Mouse (Mus musculus): ENCODE data around the gene Myo1h. TPM values are rescaled to one million over a fixed set of nuclear protein-coding genes. Genes with fewer than 3 reads are reported as not detected.
A peak's percentile ranks its signal among the peaks of the same experiment; 100 is the strongest.

Gene Myo1h
- polyA plus RNA-seq (2014; fragmentation: Nextera tagmentation; extraction: Ambion mirVana), result 0.26 and 0.42 TPM in 2 replicates

GRCm38 (mm10) chr5:114288874-114289273, at the start of gene Myo1h:
Myo1h (plus strand) TSS chr5:114289166.
- Histone ChIP-seq H3K27me3 (ENCODE audit: control insufficient read depth, insufficient read depth, low read length) (peaks cover 28% of the 10 kb centered on the region), H3K9me3 (ENCODE audit: control insufficient read depth, low read length) (no peaks in the 10 kb centered on the region), H3K36me3 (ENCODE audit: control insufficient read depth, insufficient read depth, low read length) (no peaks in the 10 kb centered on the region), H3K4me2 (ENCODE audit: low read depth) (no peak within 1 kb of the TSS), H3K4me1 (ENCODE audit: control insufficient read depth, insufficient read depth, low read length) (0 out of 2 replicates have a peak, but pooled peaks cover 3% of the 10 kb centered on the region), H3K27ac (ENCODE audit: low read depth, low read length) (no peak within 1 kb of the TSS), H3K4me3 (ENCODE audit: low read depth, low read length) (no peak within 1 kb of the TSS), H3K9ac (ENCODE audit: low read length) (no peak within 1 kb of the TSS)
- ATAC-seq (ENCODE audit: insufficient read depth, low FRiP score, low TSS enrichment), result no peak
- no peak for DNase-seq (ENCODE audit: low spot score)
- WGBS, result 46% methylated on average over 13 of the region's 13 CpGs

- Histone ChIP-seq H3K4me2 (ENCODE audit: low read depth) (no peak overlapping the region), H3K4me3 (ENCODE audit: low read depth, low read length) (no peak overlapping the region), H3K27ac (ENCODE audit: low read depth, low read length) (no peak overlapping the region), H3K4me1 (ENCODE audit: control insufficient read depth, insufficient read depth, low read length) (no peaks in the 10 kb centered on the region), H3K9me3 (ENCODE audit: control insufficient read depth, low read length) (no peaks in the 10 kb centered on the region), H3K36me3 (ENCODE audit: control insufficient read depth, insufficient read depth, low read length) (no peaks in the 10 kb centered on the region), H3K27me3 (ENCODE audit: control insufficient read depth, insufficient read depth, low read length) (no peaks in the 10 kb centered on the region), H3K9ac (ENCODE audit: low read length) (no peak overlapping the region)
- no peak for ATAC-seq (ENCODE audit: insufficient read depth, low FRiP score, low TSS enrichment)
- DNase-seq (ENCODE audit: low spot score), result no peak
- WGBS, result 56% methylated on average over 14 of the region's 14 CpGs
Observed at GRCm38 (mm10) chr5:114239737-114240136, 49.2 kb upstream of the Myo1h start.

- WGBS, result 85% methylated on average over 7 of the region's 7 CpGs
- ATAC-seq (ENCODE audit: insufficient read depth, low FRiP score, low TSS enrichment), result no peak
- Histone ChIP-seq H3K27me3 (ENCODE audit: control insufficient read depth, insufficient read depth, low read length) (no peaks in the 10 kb centered on the region), H3K36me3 (ENCODE audit: control insufficient read depth, insufficient read depth, low read length) (no peaks in the 10 kb centered on the region), H3K4me3 (ENCODE audit: low read depth, low read length) (no peak overlapping the region), H3K4me1 (ENCODE audit: control insufficient read depth, insufficient read depth, low read length) (no peaks in the 10 kb centered on the region; the same call in 1 of the 2 replicates), H3K4me2 (ENCODE audit: low read depth) (no peak overlapping the region), H3K9me3 (ENCODE audit: control insufficient read depth, low read length) (no peaks in the 10 kb centered on the region), H3K9ac (ENCODE audit: low read length) (no peak overlapping the region), H3K27ac (ENCODE audit: low read depth, low read length) (no peak overlapping the region)
- no peak for DNase-seq (ENCODE audit: low spot score)
Observed at GRCm38 (mm10) chr5:114246465-114246864, 42.5 kb upstream of the Myo1h start.

GRCm38 (mm10) chr5:114248174-114248589, 40.8 kb upstream of the Myo1h start:
- ATAC-seq (ENCODE audit: insufficient read depth, low FRiP score, low TSS enrichment), result no peak
- WGBS, result 17% methylated on average over 14 of the region's 14 CpGs
- H3K4me3 ChIP-seq (ENCODE audit: low read depth, low read length), result no peak overlapping the region

GRCm38 (mm10) chr5:114259495-114259894, 29.5 kb upstream of the Myo1h start:
- Histone ChIP-seq H3K36me3 (ENCODE audit: control insufficient read depth, insufficient read depth, low read length) (no peaks in the 10 kb centered on the region), H3K4me1 (ENCODE audit: control insufficient read depth, insufficient read depth, low read length) (0 out of 2 replicates have a peak, but pooled peaks cover 4% of the 10 kb centered on the region), H3K4me3 (ENCODE audit: low read depth, low read length) (no peak overlapping the region), H3K4me2 (ENCODE audit: low read depth) (no peak overlapping the region), H3K9me3 (ENCODE audit: control insufficient read depth, low read length) (no peaks in the 10 kb centered on the region), H3K27ac (ENCODE audit: low read depth, low read length) (no peak overlapping the region), H3K27me3 (ENCODE audit: control insufficient read depth, insufficient read depth, low read length) (no peaks in the 10 kb centered on the region; the same call in 1 of the 2 replicates), H3K9ac (ENCODE audit: low read length) (no peak overlapping the region)
- DNase-seq (ENCODE audit: low spot score) (no peak), ATAC-seq (ENCODE audit: insufficient read depth, low FRiP score, low TSS enrichment) (no peak)
- 77% methylated on average over 10 of the region's 10 CpGs for WGBS

More at GRCm38 (mm10) chr5:114248174-114248589, 40.8 kb upstream of the Myo1h start:
- Histone ChIP-seq H3K27me3 (ENCODE audit: control insufficient read depth, insufficient read depth, low read length) (no peaks in the 10 kb centered on the region), H3K4me1 (ENCODE audit: control insufficient read depth, insufficient read depth, low read length) (no peaks in the 10 kb centered on the region; the same call in 1 of the 2 replicates), H3K4me2 (ENCODE audit: low read depth) (no peak overlapping the region), H3K36me3 (ENCODE audit: control insufficient read depth, insufficient read depth, low read length) (no peaks in the 10 kb centered on the region), H3K9me3 (ENCODE audit: control insufficient read depth, low read length) (no peaks in the 10 kb centered on the region), H3K27ac (ENCODE audit: low read depth, low read length) (no peak overlapping the region), H3K9ac (ENCODE audit: low read length) (peak overlapping the region; percentile 18)
- peak; percentile 86 for DNase-seq (ENCODE audit: low spot score)

- 0 out of 2 replicates have a peak, but pooled peaks cover 5% of the 10 kb centered on the region for H3K4me1 ChIP-seq (ENCODE audit: control insufficient read depth, insufficient read depth, low read length)
Observed at GRCm38 (mm10) chr5:114261494-114261893, 27.5 kb upstream of the Myo1h start.

GRCm38 (mm10) chr5:114264030-114264459, 24.9 kb upstream of the Myo1h start:
- no peaks in the 10 kb centered on the region for H3K36me3 ChIP-seq (ENCODE audit: control insufficient read depth, insufficient read depth, low read length)
- no peak overlapping the region for H3K27ac ChIP-seq (ENCODE audit: low read depth, low read length)
- H3K9ac ChIP-seq (ENCODE audit: low read length), result no peak overlapping the region
- H3K4me1 ChIP-seq (ENCODE audit: control insufficient read depth, insufficient read depth, low read length), result 0 out of 2 replicates have a peak, but pooled peaks cover 5% of the 10 kb centered on the region
- no peak overlapping the region for H3K4me3 ChIP-seq (ENCODE audit: low read depth, low read length)
- H3K27me3 ChIP-seq (ENCODE audit: control insufficient read depth, insufficient read depth, low read length), result 0 out of 2 replicates have a peak, but pooled peaks cover 7% of the 10 kb centered on the region
- DNase-seq (ENCODE audit: low spot score) (peak; percentile 60), ATAC-seq (ENCODE audit: insufficient read depth, low FRiP score, low TSS enrichment) (peak; percentile 68)
- no peak overlapping the region for H3K4me2 ChIP-seq (ENCODE audit: low read depth)
- H3K9me3 ChIP-seq (ENCODE audit: control insufficient read depth, low read length), result no peaks in the 10 kb centered on the region
- 53% methylated on average over 8 of the region's 8 CpGs for WGBS

More at GRCm38 (mm10) chr5:114261494-114261893, 27.5 kb upstream of the Myo1h start:
- Histone ChIP-seq H3K4me2 (ENCODE audit: low read depth) (no peak overlapping the region), H3K4me3 (ENCODE audit: low read depth, low read length) (no peak overlapping the region), H3K9ac (ENCODE audit: low read length) (no peak overlapping the region), H3K9me3 (ENCODE audit: control insufficient read depth, low read length) (no peaks in the 10 kb centered on the region), H3K27ac (ENCODE audit: low read depth, low read length) (no peak overlapping the region), H3K36me3 (ENCODE audit: control insufficient read depth, insufficient read depth, low read length) (no peaks in the 10 kb centered on the region), H3K27me3 (ENCODE audit: control insufficient read depth, insufficient read depth, low read length) (no peaks in the 10 kb centered on the region; the same call in 1 of the 2 replicates)
- ATAC-seq (ENCODE audit: insufficient read depth, low FRiP score, low TSS enrichment) (no peak), DNase-seq (ENCODE audit: low spot score) (no peak)

GRCm38 (mm10) chr5:114264791-114265190, 24.2 kb upstream of the Myo1h start:
- Histone ChIP-seq H3K4me2 (ENCODE audit: low read depth) (no peak overlapping the region), H3K27me3 (ENCODE audit: control insufficient read depth, insufficient read depth, low read length) (0 out of 2 replicates have a peak, but pooled peaks cover 9% of the 10 kb centered on the region), H3K9ac (ENCODE audit: low read length) (no peak overlapping the region), H3K27ac (ENCODE audit: low read depth, low read length) (no peak overlapping the region), H3K9me3 (ENCODE audit: control insufficient read depth, low read length) (no peaks in the 10 kb centered on the region), H3K4me3 (ENCODE audit: low read depth, low read length) (no peak overlapping the region), H3K4me1 (ENCODE audit: control insufficient read depth, insufficient read depth, low read length) (0 out of 2 replicates have a peak, but pooled peaks cover 5% of the 10 kb centered on the region), H3K36me3 (ENCODE audit: control insufficient read depth, insufficient read depth, low read length) (no peaks in the 10 kb centered on the region)
- DNase-seq (ENCODE audit: low spot score) (no peak), ATAC-seq (ENCODE audit: insufficient read depth, low FRiP score, low TSS enrichment) (no peak)
- WGBS, result 87% methylated on average over 8 of the region's 8 CpGs

GRCm38 (mm10) chr5:114268646-114269045, 20.3 kb upstream of the Myo1h start:
- H3K4me3 ChIP-seq (ENCODE audit: low read depth, low read length), result no peak overlapping the region
- DNase-seq (ENCODE audit: low spot score) (no peak), ATAC-seq (ENCODE audit: insufficient read depth, low FRiP score, low TSS enrichment) (no peak)
- H3K9me3 ChIP-seq (ENCODE audit: control insufficient read depth, low read length), result no peaks in the 10 kb centered on the region
- H3K27ac ChIP-seq (ENCODE audit: low read depth, low read length), result no peak overlapping the region
- no peak overlapping the region for H3K4me2 ChIP-seq (ENCODE audit: low read depth)
- peaks cover 11% of the 10 kb centered on the region for H3K4me1 ChIP-seq (ENCODE audit: control insufficient read depth, insufficient read depth, low read length)
- H3K27me3 ChIP-seq (ENCODE audit: control insufficient read depth, insufficient read depth, low read length), result peaks cover 40% of the 10 kb centered on the region
- WGBS, result 57% methylated on average over 7 of the region's 7 CpGs
- no peak overlapping the region for H3K9ac ChIP-seq (ENCODE audit: low read length)
- no peaks in the 10 kb centered on the region for H3K36me3 ChIP-seq (ENCODE audit: control insufficient read depth, insufficient read depth, low read length)

All from neural tube, embryonic 11.5 days (tissue).